Mouse (Mus musculus) testis, postnatal 14 days (tissue): ENCODE results near the gene Dctn5.
"Not testable (repeated sequence)": the region's sequence is repeated elsewhere in the genome, so short reads cannot be mapped to it uniquely, and the experiment has no call there.

Experiments
- DNase-seq: peaks from one replicate; pipeline ENCODE4 v3.0.0; 2021; ENCODE audit warnings: low spot score

Dctn5 gene

DNA sequence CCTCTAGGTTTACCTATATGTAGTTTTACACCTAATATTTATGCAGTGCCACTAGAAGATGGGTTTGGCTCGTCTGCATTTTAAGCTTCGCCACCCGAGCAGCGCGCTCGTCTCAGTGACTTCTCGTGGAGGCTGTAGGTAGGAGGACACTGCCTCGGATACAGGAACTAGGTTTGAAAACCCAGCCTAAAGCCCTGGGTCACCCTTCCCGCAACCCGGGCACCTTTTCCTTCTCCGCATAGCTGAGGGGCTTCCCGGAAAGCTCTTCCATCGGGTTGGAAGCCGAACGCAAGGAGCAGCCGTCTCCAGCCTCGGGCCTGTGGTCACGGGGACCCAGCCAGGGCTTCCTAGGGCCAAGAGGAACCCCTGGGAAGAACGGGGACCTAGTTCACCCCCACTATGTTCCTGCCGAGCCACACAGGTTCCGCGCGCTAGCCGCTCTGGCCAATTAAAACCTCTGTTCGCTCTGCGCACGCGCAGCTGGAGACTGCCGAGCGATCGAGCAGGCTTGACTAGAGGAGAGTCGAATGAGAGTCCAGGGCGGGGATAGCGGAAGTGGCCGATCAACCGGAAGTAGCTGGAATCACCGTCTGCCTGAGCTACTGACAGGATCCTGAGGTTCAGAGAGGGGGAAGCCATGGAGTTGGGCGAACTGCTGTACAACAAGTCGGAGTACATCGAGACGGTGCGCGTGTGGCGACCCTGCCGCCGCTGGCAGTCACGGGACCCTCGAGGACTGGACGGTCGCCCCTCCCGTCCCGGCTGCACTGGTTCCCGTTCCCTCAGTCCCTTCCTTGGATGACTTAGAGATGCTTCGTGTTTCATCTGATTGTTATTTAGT lies at the start of gene Dctn5, which contains the start of gene Palb2:
Gene Dctn5, plus strand, starts transcription at position 545 of the 841 bp plus-strand sequence.
Gene Palb2, minus strand, starts transcription at position 489 of the 841 bp plus-strand sequence.
- peak; percentile 98 for DNase-seq

DNA sequence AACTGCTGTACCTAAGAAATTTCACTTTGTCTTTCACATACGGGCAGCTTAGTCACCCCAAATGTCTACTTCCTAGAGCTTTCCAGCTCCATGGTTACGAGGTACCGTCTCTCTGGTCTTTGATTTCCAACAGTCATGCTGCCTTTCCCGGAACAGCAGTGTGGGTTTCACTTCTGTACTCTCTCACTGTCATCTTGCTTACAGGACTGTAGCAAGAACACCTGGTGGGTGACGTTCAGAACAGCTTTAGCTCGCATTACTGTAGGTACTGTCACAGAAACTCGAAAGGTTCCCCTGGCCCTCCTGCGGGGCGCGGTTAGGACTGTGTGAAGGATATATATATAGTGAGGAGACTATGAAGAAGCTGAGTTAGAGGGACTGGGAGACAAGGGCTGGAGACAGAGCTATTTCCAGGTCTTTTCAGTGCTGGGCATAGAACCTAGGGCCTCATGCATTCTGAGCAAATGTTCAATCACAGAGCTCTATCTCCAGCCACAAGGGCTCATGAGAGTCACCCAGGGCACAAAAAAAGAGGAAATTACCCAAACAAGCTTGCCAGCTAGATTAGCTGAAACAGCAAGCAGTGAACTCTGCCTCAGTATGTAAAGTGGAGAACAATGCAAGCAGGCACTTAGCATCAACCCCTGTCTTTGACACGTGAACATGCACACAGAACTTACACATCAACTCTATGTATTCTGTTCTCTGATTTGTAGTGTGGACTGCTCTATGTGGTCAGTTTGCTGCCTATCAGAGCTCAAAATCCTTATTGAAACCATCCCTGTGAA lies 45.5 kb upstream of the Dctn5 start:
- no peak for DNase-seq

DNA sequence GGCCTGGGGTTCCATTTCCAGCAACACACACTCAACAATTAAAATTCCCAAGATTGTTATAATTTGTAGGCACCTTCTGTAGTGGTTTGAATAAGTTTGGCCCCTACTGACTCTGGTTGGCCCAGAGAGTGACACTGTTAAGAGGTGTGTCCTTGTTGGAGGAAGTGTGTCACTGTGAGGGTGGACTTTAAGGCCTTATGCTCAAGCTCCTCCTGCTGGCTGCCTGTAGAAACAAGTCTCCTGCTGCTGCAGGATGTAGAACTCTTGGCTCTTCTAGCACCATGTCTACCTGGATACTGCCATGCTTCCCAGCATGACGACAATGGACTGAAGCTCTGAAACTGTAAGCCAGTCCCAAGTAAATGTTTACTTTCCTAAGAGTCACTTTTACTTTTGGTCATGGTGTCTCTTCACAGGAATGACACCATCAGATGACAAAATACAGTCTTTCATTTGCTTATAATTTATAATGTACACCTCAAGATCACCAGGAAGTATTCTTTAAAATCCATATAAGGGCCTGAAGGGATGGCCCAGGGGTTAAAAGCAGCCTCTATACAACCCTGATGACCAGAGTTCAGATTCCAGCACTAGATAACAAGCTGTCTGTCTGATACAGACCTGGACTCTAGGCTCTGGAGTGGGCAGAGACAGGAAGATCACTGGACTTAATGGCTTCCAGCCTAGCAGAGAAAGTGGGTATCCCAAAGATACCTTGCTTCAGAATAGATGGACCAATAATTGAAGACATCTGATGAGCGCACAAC lies 38.1 kb upstream of the Dctn5 start:
- DNase-seq = no peak

DNA sequence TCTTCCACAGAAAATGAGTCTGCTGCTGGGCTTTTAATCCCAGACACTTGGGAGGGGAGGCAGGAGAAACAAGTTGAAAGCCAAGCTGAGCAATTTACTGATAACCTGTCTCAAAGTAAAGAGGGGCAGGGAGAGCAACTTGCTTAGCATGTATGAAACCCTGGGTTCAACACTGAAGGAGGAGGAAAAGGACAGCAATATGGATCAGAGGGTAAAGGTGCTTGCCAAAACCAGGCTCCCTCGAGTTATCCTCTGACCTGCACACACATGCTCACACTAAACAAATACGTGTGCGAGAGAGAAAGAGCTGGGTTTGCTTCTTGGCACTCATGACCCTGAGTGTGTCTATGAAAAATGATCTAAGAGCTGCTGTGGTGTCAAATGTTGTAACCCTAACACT lies 34.8 kb upstream of the Dctn5 start:
- no peak for DNase-seq

DNA sequence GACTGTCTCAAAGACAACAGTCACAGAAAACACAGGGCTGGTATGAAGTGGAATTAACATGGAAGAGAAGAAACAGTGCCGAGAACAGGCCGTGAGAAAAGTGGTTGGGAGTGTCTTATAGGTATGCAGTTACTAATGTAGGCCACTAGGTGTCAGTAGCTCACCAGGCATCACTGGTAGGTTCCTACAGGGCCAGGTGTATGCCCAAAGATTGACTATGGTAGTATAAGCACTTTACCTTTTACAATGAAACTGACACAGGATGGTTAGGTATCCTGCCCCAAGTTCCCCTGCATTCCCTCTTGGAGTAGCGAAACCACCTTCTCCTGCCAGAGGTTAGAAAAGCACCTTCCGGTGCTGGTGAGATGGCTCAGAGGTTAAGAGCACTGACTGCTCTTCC lies 33.6 kb upstream of the Dctn5 start:
- no peak for DNase-seq

DNA sequence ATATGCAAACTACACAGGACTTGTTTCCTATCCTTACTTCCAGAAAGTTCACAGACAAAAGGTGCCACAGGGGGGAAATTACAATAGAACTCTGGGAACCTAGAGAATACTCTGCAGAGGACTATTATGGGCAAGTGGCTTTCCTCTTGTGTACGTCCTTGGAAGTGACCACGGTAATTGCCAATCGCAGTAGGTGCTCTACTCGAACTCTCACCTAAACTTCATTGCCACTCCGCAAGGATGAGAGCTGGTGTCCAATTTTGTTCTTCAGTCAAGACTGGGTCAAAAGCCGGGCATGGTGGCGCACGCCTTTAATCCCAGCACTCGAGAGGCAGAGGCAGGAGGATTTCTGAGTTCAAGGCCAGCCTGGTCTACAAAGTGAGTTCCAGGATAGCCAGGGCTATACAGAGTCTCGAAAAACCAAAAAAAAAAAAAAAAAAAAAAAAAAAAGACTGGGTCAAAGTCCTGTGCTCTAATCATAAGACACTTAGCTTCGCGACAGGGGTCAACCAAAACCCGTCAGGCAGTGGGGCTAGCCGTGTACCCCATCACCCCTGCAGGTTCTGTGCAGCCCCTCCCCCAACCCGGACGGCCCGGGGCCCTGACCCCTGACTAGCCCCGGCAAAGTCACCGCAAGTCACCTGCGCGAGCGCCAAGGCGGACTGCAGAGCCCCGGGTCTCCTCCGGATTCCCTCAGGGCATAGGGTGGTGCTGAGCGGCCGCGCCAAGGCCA lies 31.7 kb upstream of the Dctn5 start:
- not testable (repeated sequence) for DNase-seq

DNA sequence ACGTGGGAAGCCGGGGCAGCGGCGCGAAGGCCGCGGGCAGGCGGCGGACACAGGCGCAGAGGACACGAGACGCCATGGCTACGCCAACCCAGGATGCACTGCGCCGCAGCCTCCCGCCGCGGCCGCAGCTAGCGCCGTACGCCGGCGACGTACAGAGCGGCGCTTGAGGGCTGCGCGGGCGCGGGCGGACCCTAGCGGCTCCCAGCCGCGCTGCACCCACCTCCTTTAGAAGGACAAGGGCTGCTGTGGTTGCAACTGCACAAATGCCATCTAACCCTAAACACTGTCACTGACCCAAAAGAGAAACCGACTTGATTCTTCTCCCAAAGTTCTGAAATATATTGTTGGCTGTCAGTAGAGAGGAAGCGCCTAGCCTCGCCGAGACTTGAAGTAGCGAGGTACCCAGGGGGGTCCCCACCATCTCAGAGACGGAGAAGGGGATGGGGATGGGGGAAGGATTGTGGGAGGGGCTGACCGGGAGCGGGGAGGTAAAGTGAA lies 31.0 kb upstream of the Dctn5 start, which contains the start of gene Ndufab1:
Gene Ndufab1, minus strand, starts transcription at position 140 of the 498 bp plus-strand sequence.
- DNase-seq = peak; percentile 87

DNA sequence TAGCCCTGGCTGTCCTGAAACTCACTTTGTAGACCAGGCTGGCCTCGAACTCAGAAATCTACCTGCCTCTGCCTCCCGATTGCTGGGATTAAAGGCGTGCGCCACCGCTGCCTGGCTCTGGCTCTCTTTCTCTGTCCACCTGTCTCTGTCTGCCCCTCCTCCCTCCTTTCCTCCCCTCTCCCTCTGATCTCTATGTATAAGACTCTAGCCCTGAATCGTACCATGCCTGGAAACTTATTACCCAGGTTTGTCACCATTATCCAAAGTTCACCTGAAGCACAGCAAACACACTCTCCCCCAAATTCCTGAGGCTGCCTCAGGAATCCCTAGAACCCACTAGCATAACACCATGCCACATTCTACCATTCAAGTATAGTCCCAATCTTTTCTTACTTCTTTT lies 24.6 kb upstream of the Dctn5 start:
- no peak for DNase-seq

DNA sequence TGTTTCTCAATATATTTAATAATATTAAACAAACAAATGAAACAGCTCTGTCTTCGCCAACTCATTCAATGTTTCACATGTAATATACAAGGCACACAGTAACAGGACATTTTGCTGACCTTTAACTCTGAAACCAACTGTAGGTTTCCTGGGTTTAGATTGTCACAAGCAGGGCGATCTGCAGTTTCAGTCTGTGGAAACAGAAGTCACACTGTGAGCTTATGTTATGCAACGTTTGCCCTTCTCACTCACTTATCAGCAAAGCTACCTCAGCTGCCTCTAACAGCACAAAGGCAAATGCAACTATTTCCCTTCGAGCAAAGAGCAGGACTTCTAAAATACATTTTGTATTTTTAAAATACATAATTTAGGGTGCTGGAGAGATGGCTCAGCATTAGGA lies 9.3 kb upstream of the Dctn5 start:
- no peak for DNase-seq

DNA sequence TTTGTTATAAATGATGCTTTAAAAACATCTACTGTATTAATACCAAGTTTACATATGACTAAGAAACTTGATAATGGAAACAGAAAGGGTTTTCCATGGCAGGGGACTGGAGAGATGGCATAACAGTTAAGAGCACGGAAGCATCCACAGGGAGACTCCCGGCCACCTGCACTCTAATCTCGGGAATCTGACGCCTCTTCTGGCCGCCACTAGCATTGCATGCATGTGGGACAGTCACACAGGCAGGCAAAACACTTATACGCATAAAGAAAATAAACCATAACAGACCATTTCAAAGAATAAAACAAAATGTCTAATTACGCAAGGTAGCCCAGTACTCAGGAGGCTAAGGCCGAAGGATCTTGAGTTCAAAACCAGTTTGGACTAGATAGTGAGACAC lies 7.2 kb upstream of the Dctn5 start:
- DNase-seq = no peak

DNA sequence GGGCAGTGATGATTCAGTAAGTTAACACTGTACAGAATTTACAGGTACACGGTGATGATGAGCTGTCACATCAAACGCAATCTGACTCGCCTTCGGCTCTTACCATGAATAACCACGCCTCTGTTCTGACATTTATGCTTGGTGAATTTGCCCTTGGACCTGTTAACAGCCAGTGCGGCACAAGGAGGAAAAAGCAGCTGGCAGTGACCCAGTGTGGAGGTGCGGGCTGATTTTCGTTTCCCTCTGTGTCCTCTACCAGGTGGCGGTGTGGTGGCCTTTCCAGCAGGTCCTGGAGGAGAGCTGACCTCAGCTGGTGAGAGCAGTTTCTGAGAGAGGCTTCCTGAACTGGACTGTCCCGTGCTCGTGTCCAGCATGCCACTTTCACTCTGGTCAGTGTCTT lies 5.9 kb upstream of the Dctn5 start:
- DNase-seq = no peak

DNA sequence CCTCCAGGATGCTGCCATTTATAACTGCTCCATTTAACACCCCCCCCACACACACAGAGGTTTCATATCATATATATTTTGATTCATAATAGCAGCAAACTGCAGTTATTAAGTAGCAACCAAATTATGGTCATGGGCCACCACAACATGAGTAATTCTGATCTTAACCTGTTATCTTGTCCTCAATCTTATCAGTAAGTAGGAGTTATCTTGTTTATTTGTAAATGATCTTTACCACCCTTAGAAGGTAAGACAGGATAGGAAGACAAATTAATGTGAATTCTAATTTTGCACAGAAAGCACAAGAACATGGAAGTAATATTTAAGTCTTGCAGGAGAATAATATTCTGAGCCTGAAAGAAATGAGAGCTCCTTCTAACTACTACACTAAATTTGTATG lies 1.0 kb upstream of the Dctn5 start:
- no peak for DNase-seq

DNA sequence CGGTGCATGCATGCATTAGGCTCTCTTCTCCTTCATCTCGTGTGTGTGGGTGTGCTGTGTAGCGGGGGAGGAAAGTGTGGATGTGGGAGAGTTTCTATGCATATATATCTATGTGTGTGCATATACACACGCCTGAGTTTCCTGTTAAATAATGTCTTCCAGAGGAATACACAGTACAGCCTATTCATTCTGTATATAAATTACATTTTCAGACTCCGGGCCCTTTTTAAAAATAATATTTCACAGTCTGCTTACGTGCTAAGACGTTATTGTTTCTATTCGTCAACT lies 441 bp downstream of the Dctn5 start:
- DNase-seq = no peak

DNA sequence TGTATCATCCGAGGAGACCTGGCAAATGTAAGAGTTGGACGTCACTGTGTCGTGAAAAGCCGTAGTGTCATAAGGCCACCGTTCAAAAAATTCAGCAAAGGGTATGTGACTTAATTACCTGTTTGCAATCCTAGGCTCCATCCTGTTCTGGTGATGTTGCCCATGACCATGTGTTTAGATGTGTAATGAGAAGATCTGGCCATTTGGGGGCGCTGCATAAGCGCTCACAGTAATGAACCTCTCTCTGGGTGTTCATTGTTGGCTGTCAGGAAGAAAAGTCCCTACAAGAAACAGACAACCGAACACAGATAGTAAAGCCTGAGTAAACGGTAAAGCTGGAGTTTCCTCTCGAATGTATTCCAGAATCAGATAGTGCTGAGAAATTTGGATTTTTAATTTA lies 2.2 kb downstream of the Dctn5 start:
- DNase-seq = no peak

DNA sequence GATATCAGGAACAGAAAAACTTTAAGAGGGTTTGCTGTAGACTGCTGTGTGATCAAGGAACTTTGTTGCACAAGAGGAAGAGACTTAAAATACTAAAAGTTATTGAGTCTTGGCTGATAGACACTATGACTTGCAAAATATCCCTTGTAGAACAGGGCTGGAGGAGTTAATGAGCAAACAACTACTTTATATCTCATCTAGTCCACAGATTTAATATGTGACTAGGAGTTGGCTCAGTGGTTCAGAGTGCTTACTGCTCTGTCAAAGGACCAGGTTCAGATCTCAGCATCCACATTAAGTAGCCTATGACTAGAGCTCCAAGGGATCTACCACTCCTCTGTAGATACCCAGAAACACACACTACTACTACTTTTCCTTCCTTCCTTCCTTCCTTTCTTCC lies 4.2 kb downstream of the Dctn5 start:
- no peak for DNase-seq

DNA sequence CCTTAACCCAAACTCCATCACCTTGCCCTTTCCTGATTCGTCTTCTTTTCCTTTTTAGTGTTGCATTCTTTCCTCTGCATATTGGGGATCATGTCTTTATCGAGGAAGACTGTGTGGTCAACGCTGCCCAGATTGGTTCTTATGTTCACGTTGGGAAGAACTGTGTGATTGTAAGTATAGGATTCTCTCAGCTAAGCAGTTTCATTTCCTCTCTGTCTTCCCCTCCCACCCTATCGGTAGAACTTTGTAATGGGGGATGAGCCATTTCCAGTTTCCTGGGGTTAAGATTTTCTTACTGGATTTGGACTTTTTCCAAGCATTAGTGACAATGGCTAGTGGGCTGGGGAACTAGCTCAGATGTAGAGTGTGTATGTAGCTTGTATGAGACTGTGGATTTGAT lies 5.3 kb downstream of the Dctn5 start:
- no peak for DNase-seq

DNA sequence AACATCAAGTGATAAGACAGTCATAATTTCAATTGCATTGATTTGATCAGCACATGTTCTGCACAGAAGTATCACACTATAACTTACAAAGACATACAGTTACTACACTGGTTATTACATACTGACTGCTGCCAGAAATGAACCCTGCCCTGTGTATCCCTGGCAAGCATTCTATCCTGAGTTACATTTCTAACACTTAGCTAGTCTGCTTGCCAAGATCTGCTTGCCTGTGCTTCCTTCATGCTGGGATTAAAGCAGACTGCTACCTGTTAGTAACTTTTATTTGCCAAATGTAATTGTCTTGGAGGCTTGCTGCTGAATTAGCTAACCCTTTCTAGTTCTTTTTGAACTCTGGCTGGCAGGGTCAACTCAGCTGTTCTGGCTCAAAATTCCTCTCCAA lies 8.2 kb downstream of the Dctn5 start:
- no peak for DNase-seq

DNA sequence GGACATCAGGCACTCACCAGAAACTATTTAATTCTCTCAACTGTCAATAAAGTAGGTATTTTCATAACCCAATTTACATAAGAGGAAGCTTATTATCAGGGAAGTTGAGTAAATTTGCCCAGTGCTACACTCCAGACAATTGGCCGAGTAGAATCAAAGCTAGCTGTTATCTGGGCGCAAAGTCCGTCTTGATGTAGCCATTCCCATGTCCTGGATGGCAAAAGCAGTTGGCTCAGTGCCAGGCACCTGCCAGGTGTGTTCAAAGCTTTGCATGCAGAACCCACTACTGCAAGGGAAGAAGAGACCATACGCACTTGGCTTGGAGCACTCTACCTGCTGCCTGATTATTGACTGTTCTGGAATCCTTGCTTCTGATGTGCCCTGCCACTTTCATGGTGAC lies 19.6 kb downstream of the Dctn5 start:
- no peak for DNase-seq

DNA sequence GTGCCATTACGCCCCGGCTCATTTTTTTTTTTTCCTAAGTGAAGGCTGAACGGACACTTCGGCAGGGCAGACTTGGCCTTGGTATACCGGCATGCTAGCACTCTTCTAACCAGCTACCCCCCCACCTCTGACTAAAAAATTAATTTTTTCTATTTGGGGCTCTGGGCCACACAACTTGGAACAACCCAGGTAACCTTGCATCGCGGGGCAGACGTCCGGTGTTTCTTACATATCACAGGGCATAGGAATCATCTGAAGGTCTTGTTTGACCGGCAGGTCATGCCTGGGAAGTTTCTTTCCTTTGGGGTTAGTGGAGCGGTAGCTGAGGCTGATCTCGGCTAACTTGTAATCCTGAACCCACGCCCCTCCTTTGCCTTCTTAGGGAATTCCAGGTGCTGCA lies 25.6 kb downstream of the Dctn5 start:
- DNase-seq = no peak

DNA sequence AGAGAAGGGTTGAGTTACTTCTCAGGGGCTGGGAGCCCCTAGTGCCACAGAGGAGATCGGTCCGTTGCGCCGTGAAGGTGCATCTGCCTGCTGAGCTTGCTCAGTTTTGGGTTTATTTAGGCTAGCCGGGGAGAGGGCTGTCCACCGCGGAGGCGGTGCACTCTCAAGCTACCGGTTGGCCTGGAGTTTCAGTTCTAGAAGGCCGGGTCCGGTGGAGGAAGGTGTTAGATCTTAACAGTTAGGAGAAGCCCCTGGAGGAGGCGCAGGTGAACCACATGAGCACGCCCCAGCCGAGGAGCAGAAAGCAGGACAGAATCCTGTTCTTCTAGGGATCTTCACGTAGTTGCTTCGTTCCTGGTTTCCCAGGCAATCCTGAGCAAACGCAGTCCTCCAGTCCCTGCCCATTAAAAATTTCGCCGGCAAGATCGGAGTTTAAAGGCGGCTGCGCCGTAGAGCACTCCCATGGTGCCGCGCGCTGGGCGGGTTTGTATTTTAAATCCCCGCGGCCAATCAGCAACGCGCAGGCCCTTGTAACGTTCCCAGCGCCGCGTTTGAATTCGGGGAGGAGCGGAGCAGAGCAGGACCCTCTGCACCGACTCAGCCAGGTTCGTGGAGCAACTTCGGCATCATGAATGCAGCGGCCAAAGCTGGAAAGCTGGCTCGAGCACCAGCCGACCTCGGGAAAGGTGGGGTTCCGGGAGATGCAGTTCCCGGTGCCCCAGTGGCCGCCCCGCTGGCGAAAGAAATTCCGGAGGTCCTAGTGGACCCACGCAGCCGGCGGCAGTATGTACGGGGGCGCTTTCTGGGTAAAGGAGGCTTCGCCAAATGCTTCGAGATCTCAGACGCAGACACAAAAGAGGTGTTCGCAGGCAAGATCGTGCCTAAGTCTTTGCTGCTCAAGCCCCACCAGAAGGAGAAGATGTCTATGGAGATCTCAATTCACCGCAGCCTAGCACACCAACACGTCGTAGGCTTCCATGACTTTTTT lies 26.4 kb downstream of the Dctn5 start, which contains the start of gene Plk1:
Gene Plk1, plus strand, starts transcription at position 525 of the 988 bp plus-strand sequence.
- DNase-seq = peak; percentile 85
